Mouse (Mus musculus) left cerebral cortex, adult 18-20 months (tissue): ENCODE results near the gene Ifit1. TPM values are rescaled to one million over a fixed set of nuclear protein-coding genes. Genes with fewer than 3 reads are reported as not detected.

Experiments
- DNase-seq, 2 experiments: peaks; one replicate each; pipeline ENCODE4 v3.0.0; 2021 to 2022; ENCODE audit warnings: low spot score in 2 of 2, mixed read lengths in 1 of 2
- total RNA-seq, 2 experiments: library from RNA; stranded (reverse); gene quantifications; 2 replicates each; pipeline ENCODE4 v1.2.3; 2021

Ifit1 gene
- total RNA-seq, 2 experiments from 2014 or later, result 0.79 to 1.3 TPM

DNA sequence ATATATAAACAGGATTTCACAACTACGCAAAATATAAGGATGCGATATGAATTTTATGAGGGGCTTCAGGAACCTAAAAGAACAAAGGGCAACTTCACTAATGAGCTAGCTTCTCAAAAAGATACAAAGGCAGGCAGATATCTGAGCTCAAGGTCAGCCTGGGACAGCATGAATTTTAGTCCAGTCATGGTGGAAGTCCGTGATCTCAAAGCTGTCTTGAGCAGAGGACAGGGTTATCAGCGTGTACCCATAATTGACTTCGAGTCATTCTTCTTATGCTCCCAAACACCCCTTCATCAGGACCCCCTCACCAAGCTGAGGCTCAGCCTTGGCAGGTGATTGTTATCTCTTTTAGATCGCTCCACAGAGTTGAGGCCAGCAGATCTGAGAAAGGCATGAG, 10.3 kb downstream of the Ifit1 start:
- no peak for DNase-seq

DNA sequence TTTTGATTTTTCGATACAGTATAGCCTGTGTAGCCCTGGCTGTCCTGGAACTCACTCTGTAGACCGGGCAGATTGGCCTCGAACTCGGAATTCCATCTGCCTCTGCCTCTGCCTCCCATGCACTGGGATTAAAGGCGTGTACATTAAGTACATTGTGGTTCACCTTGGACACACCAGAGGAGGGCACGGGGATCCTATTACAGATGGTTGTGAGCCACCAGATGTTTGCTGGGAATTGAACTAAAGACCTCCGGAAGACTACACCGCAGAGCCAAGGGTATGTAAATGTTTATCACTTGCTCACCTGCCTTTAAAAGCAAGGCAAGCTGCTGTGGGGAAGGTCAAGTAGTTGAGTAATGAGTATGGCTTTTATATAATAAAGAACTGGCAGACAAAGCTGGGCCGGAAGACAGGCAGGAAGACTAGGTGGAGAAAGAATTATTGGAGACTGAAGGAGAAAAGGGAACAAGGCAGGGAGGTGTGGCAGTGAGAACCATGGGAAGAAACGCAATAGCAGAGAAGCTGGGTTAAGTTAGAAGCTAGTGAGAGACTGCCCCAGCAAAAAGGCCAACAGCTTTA, 14.6 kb downstream of the Ifit1 start:
- DNase-seq, result no peak

DNA sequence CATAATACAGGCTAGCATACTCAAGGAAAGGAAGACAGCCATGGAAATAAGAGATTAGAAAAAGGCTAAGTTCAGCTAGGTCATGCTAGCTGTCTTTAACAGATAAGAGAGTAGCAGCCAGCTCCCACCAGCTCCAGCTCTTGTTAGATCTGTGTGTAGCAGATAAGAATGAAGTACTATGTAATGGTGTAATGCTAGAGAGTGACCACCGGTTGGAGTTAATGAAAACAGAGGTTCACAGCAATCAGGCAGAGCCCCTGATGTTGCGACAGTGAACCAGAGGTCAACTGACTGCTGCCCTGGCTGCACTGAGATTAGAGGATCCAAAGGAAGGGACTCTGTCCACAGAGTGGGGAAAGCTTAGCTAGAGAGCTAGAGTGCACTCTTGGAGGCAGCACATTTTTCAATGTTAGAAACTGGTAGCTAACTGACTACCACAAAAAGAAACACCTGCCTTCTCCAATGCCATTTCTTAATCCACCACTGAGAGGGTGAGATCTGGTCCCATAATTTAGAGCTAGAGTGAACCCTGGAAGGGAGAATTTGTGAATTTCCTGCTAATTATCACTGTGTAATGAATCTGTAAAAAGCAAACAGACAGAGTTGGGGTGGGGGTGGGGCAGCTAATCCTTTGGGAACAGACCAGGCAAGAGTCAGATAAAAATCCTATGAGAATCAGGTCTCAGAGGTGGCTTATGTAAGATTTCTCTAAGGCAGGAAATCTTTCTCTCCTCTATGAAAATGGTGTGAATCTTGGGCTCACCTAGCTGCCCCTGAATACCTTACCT, 16.0 kb downstream of the Ifit1 start:
- DNase-seq, result no peak

DNA sequence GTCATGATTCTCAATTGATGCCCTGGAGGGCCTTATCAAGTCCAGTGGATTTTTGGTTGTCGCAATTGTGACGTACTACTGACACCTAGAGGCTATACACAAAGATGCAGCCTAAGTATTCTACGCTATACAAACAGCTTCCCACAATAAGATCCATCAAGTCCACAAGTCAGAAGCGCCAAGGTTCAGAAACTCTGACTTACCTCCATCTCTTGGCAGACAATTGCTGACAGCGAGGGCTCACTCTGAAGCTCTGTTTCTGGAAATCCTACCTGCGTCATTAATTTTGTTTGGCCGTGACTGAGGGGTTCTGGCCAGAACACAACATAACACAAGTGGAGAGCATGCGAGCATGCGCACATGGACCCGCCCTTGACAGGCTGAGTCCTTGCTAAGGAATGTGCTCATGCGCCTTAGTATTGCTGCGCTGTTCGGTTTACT, 21.4 kb downstream of the Ifit1 start:
- DNase-seq, result peak; percentile 11 to 44

DNA sequence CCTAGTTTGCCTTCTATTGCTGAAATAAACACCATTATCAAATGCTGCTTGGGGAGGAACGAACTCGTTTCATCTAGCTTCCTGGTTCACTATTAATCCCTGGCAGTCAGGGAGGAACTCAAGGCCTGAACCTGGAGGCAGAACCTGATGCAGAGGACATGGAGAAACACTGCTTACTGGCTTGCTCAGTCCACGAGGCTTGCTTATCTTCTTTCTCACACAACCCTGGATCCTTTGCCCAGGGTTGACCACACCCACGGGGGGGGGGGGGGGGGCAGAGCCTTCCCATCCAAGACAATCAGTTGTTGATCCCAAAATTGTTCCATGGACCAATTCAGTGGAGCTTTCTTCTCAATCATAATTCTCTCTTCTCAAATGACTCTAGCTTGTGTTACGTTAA, 22.1 kb downstream of the Ifit1 start:
- no peak for DNase-seq

DNA sequence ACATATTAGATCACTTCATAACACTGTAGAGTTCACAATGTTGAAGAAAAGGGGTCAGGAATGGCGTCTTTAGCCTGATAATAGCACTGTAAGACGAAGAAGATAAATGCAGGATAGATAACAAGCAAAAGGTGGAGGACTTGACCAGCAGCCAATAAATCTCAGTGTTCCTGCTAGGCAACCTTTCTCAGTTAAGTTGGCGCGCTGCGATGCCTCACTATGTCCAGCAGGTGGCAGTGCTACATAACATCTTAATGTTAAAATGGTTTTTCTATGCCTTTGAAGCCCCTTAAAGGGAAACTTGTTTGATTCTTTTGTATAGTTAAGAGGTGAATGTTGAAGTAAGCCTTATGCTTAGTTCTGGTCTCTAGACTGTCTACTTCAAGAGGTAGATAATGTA, 25.5 kb downstream of the Ifit1 start:
- peak; percentile 48 to 78 for DNase-seq

DNA sequence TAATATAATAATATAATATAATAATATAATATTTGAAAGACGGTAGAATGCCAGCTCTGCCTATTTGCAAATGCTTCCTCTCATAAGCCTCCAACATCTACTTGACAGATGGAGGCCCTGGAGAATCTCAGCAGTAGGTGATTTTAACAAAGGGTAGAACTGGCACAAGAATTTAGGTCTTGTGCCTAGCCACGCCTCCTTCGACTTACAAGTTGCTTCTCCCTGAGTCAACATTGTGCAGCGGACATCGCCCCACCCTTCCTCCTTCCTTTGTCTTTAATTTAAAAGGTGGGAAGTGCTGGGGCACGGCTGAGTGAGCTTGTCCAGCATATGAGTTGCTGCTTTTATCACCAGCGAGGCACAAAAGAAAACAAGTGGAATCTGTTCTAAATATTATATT, 32.8 kb downstream of the Ifit1 start:
- no peak for DNase-seq

DNA sequence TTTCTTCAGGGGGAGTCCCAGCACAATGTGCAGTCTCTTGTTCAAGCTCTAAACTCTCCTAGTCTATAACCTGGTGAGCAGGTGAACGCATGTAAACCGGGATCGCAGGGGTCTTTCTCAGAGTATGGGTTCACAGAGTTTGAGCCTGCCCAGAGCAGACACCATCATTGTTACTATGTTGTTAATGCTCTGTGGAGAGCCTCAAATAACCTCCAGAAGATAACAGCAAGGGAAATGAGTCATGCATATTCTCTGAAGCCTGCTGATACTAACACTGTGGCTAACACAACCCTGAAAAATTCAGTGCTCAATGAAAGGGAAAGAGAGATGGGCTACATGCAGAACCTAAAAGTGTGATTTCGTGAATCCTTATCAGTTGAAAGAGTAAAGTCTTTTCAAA, 37.8 kb downstream of the Ifit1 start:
- DNase-seq, result no peak

DNA sequence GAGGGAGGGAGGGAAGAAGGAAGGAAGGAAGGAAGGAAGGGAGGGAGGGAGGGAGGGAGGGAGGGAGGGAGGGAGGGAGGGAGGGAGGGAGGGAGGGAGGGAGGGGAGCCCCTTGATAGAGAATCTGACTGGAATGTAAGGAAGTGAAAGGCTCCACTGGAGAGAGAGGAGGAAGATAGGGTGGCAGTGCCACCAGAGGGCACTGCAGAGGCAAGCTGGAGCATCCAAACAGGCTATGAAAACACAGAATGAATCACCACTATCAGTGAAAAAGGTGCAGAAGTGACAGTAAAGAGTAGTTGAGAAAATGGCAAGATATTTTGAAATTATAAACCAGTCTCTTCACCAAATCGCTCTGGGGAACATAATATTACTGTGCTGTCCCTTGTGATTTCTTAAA, 44.2 kb downstream of the Ifit1 start:
- peak; percentile 49 to 62 for DNase-seq

DNA sequence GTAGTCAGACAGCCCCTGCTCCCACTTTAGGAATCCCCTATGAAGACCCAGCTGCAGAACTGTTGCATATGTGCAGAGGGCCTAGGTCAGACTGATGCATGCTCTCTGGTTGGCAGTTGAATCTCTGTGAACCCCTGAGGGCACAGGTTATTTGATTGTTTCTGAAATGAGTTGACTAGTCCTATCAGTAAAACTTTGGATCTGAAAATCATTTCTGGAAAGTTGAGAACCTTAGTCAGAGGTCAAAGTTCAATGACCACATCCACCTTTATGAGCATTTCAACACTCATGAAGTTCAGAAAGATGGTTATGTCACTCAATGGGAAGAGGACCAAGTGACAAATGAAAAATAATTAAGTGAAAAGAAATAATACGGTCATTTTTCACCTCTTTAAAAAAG, 44.9 kb downstream of the Ifit1 start:
- DNase-seq, result no peak

DNA sequence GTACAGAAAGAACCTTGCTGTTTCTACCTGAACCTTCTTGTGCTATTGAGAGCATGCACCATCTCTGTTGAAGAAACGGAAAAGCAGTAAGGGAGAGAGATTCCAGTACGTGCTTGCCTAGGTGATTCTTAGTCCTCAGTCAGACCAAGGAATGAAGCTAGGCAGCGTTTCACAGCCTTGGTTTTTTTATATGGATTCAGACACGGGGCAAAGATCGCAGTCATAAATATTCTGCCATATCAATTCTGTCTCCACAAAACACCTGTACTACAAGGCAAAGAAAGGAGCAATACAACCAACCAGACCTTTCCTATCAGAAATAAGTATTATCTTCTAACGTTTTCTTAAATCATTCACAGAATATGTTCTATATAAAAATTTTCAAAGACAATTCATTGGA, 50.7 kb downstream of the Ifit1 start:
- no peak for DNase-seq

DNA sequence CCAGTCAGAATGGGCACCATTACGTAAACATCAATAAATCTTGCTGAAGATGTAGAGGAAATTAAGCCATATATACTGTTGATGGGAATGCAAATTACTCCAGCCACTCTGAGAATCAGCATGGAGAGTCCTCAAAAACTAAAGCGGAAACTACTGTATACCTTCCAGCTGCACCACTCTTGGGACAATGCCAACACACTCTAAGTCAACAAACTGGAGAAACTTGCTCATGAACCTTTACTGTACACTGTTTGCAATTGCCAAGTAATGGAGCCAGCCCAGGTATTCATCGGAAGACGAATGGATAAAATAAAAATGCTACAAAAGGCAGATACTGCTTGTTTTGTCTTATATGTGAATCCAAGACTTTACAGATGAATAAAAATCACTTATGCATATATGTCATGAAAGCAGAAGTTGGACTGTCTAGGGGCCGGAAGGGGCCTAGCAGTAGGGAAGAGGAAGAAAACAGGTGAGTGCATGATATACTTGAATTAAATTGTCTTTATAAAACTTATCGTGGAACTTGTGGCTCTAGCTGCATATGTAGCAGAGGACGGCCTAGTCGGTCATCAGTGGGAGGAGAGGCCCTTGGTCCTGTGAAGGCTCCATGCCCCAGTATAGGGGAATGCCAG, 55.8 kb downstream of the Ifit1 start:
- no peak for DNase-seq

DNA sequence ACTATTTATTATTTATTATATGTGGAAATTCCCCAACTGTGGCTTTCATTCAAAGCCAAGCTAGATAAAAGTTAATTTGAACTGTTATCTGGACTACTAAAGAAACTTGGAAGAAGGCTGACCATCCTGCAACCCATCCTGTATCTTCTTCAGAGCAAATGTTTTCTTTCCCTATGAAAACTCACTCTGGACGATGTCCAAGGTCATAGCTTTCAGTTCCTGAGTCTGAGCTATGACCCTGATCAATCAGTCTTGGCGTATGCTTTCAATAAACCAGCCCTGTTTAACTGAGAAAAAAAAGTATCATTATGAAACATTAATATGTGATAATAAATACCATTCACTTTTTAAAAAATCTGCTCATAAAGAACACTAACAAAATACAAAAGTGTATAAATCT, 56.8 kb downstream of the Ifit1 start:
- DNase-seq, result no peak

DNA sequence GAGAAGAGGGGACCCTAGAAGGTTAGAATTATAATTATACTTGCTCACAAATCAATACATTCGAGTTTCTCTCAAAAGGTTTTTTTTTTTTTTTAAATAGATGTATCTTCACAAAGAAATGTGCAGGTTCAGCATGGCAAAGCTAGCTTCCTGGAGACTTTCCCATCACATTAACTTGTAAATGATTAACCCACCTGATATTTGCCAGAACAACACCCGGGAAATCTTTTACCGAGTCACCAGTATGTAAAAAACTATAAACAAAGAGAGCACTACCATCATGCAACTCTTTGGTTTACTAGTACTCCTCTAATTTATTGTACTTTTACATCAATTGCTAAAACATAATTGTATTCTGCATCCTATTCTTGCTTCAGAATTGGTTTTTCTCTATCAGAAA, 57.8 kb downstream of the Ifit1 start:
- no peak for DNase-seq

DNA sequence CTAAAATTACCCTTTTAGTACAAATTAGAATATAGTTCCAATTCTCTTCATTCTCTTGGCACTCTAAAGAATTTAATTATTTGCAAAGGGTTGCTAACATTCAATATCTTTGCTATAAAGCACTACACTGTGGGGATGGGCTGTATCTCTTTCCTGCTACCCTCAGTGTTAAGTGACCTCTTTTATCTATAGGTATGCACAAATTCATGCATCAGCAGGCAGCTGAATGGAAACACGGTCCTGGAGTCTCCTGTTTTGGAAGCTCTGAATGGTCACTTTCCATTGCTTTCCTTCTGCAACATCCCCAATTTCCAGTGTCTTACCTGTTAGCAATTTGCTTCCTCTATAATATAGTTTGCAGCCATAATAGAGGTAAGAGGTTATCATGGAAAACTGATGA, 58.2 kb downstream of the Ifit1 start:
- no peak for DNase-seq

DNA sequence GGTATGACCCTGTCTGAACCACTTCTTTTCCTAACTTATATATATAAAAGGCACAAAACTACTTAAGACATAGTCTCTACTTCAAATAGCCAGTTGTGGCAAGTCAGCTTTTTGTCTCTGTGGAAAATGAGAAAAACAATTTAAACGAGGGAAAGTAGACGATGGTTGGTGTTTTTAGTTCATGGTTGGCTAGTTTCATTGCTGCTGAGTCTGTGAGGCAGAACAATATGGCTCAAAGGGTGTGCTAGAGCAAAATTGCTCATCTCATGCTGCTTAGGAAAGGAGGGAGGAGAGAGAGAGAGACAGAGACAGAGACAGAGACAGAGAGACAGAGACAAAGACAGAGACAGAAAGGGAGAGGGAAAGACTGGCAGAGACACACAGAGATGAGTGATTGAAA, 58.6 kb downstream of the Ifit1 start:
- DNase-seq, result no peak

Other genes with a start within 250 kb of the Ifit1 start
- under 1 TPM; 0.23 to 0.44 TPM for gene Ch25h, start 165.7 kb upstream of the Ifit1 start, total RNA-seq
- 10 to 100 TPM; 17.1 to 18.5 TPM for gene Lipa, start 113.4 kb upstream of the Ifit1 start, total RNA-seq
- 1 to 10 TPM; 6.9 to 8.1 TPM for gene Ifit2, start 90.2 kb upstream of the Ifit1 start, total RNA-seq
- gene Ifit3, start 57.3 kb upstream of the Ifit1 start, total RNA-seq, result 1 to 10 TPM; 4.5 to 6.4 TPM
- gene Ifit1bl1, start 38.9 kb upstream of the Ifit1 start, total RNA-seq, result 1 to 10 TPM; 2.4 to 2.7 TPM
- 1 to 10 TPM; 3.8 to 3.9 TPM for gene Ifit3b, start 32.9 kb upstream of the Ifit1 start, total RNA-seq
- under 1 TPM; 0.35 to 0.65 TPM for gene Ifit1bl2, start 128 bp upstream of the Ifit1 start, total RNA-seq
- gene Slc16a12, start 106.4 kb downstream of the Ifit1 start, total RNA-seq, result 1 to 10 TPM; 2.3 to 4.0 TPM
- 10 to 100 TPM; 21.5 to 22.0 TPM for gene Pank1, start 238.6 kb downstream of the Ifit1 start, total RNA-seq